ENCODE assay signal across 11 mouse cellular contexts in the genomic region with DNA sequence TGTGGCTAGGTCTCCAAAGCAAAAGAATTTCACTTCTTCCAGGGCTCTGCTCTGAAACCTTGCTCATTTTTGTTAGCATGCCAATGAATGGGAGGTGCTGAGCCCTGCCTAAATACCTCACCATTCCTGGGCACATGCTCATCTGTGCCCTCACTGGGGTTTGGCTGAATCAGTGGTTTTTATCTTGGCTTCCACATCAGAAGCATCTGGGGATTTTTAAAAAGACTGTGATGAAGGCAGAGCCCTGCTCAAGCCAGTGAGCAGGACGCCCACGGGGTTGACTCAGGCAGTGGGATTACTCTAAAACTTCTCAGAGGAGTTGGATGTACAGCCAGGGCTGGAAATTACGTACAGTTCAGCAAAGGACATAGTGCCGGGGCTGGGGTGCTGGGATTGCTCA. TPM values are rescaled to one million over a fixed set of nuclear protein-coding genes. Genes with fewer than 3 reads are reported as not detected.
A peak's percentile ranks its signal among the peaks of the same experiment; 100 is the strongest.
DNase-seq lines count a peak whose midpoint lies in the region; ATAC-seq and TF ChIP-seq lines count a peak whose summit lies in the region.
"Had no signal": no experiment of that assay in that cellular context is flagged by ENCODE, and none has a peak within 500 bp of the region (broad histone marks: within the 10 kb centered on the region; RNA-seq: fewer than 3 reads in every experiment).

No protein-coding gene starts in this region.

- no peaks in the 10 kb centered on the region for H3K27me3 ChIP-seq in lung, postnatal 0 days (replicated peaks; ENCODE audit: insufficient read depth, low read length)
- H3K27me3 ChIP-seq in myocyte (ENCODE audit: control insufficient read depth, insufficient read depth, insufficient read length): no peaks in the 10 kb centered on the region
- no peaks in the 10 kb centered on the region for H3K27me3 ChIP-seq in midbrain, postnatal 0 days (ENCODE audit: insufficient read depth, low read length)
- H3K27me3 ChIP-seq: forebrain, embryonic 15.5 days had no signal

- no peak for TF ChIP-seq POLR2A in myocyte (IDR thresholded peaks at IDR 0.05; ENCODE audit: insufficient read length, low read depth)

- H3K9me3 ChIP-seq in lung, postnatal 0 days (ENCODE audit: low read length): no peaks in the 10 kb centered on the region
- H3K9me3 ChIP-seq in midbrain, postnatal 0 days (ENCODE audit: low read length): no peaks in the 10 kb centered on the region
- H3K9me3 ChIP-seq: forebrain, embryonic 15.5 days had no signal

- peaks cover 30% of the 10 kb centered on the region for H3K79me2 ChIP-seq in myocyte (ENCODE audit: control insufficient read depth, insufficient read depth)

- intact Hi-C loops in gastrocnemius, postnatal 14 days (cut with DNase I; ENCODE audit: low total_unique reads): no loop called here

- no peak for TF ChIP-seq CTCF in lung, postnatal 0 days (IDR thresholded peaks at IDR 0.05)
- TF ChIP-seq CTCF in midbrain, postnatal 0 days (IDR thresholded peaks at IDR 0.05): no peak

- H3K4me3 ChIP-seq in lung, postnatal 0 days (ENCODE audit: low read depth, low read length): no peak overlapping the region
- no peak overlapping the region for H3K4me3 ChIP-seq in myocyte
- H3K4me3 ChIP-seq in midbrain, postnatal 0 days (ENCODE audit: low read depth, low read length): no peak overlapping the region
- H3K4me3 ChIP-seq: forebrain, embryonic 15.5 days had no signal

- peaks cover 23% of the 10 kb centered on the region for H3K36me3 ChIP-seq in lung, postnatal 0 days (ENCODE audit: insufficient read depth, low read length)
- peaks cover 14% of the 10 kb centered on the region for H3K36me3 ChIP-seq in myocyte (ENCODE audit: control insufficient read depth, insufficient read depth)
- no peaks in the 10 kb centered on the region for H3K36me3 ChIP-seq in midbrain, postnatal 0 days (ENCODE audit: insufficient read depth, low read length)
- H3K36me3 ChIP-seq: forebrain, embryonic 15.5 days had no signal

- no peak overlapping the region for H3K27ac ChIP-seq in lung, postnatal 0 days (ENCODE audit: low read length)
- H3K27ac ChIP-seq in midbrain, postnatal 0 days (ENCODE audit: low read depth, low read length): no peak overlapping the region
- H3K27ac ChIP-seq: forebrain, embryonic 15.5 days; kidney, postnatal 0 days had no signal

- H3K4me1 ChIP-seq in lung, postnatal 0 days (ENCODE audit: insufficient read depth, low read depth, low read length): peaks cover 2% of the 10 kb centered on the region; the same call in 1 of the 2 replicates
- H3K4me1 ChIP-seq in midbrain, postnatal 0 days (ENCODE audit: insufficient read depth, low read length): no peaks in the 10 kb centered on the region

- peak; percentile 42 for ATAC-seq in lung, postnatal 0 days
- ATAC-seq in midbrain, postnatal 0 days (ENCODE audit: low FRiP score): no peak
- ATAC-seq: forebrain, embryonic 15.5 days; liver, postnatal 0 days had no signal

- TF ChIP-seq EP300 in lung, postnatal 0 days (IDR thresholded peaks at IDR 0.05): no peak

- no peak overlapping the region for H3K4me2 ChIP-seq in lung, postnatal 0 days (replicated peaks; ENCODE audit: low read depth, low read length)
- H3K4me2 ChIP-seq in myocyte (ENCODE audit: low read depth): peak overlapping the region; percentile 49
- H3K4me2 ChIP-seq in midbrain, postnatal 0 days (ENCODE audit: low read depth, low read length, poor library complexity, severe bottlenecking): no peak overlapping the region
- H3K4me2 ChIP-seq: forebrain, embryonic 15.5 days had no signal

- no peak overlapping the region for H3ac ChIP-seq in myocyte (ENCODE audit: control insufficient read depth, insufficient read length)

- WGBS in lung, postnatal 0 days: 74% methylated on average over 4 of the region's 4 CpGs
- WGBS in midbrain, postnatal 0 days: 69% methylated on average over 4 of the region's 4 CpGs

- no peak overlapping the region for H3K9ac ChIP-seq in lung, postnatal 0 days (replicated peaks; ENCODE audit: low read depth)
- no peak overlapping the region for H3K9ac ChIP-seq in midbrain, postnatal 0 days (replicated peaks; ENCODE audit: low read length, poor library complexity, severe bottlenecking)
- H3K9ac ChIP-seq: forebrain, embryonic 15.5 days; liver, postnatal 0 days had no signal

- peak; percentile 37 for DNase-seq in gastrocnemius, postnatal 14 days
- no peak for DNase-seq in gastrocnemius, postnatal 10 days
- DNase-seq in lung, postnatal 0 days (ENCODE audit: low spot score): no peak
- no peak for DNase-seq in lung, adult 18-20 months
- peak; percentile 31 for DNase-seq in adipocyte (ENCODE audit: low spot score)
- DNase-seq in ovary, postnatal 10 days (ENCODE audit: low spot score): no peak
- no peak for DNase-seq in midbrain, postnatal 0 days (ENCODE audit: low spot score)
- DNase-seq: liver, postnatal 0 days had no signal

TF ChIP-seq in myocyte, 11 proteins besides CTCF, POLR2A, EP300 and RAD21:
- TF ChIP-seq SRF (IDR thresholded peaks at IDR 0.05; ENCODE audit: control insufficient read depth, insufficient read length, low read depth) (no peak), USF1 (IDR thresholded peaks at IDR 0.05; ENCODE audit: low read depth) (peak; percentile 60), POLR2AphosphoS2 (IDR thresholded peaks at IDR 0.05; ENCODE audit: insufficient read length, low read depth) (no peak), TCF3 (IDR thresholded peaks at IDR 0.05; ENCODE audit: insufficient read length, low read depth) (no peak), REST (IDR thresholded peaks at IDR 0.05; ENCODE audit: insufficient read depth, insufficient read length) (no peak), MYOG (IDR thresholded peaks at IDR 0.05; ENCODE audit: control insufficient read depth in 1 of 3, insufficient read depth in 1 of 3, insufficient read length in 2 of 3, low read depth in 2 of 3) (no peak), MAX (IDR thresholded peaks at IDR 0.05; ENCODE audit: low read depth) (no peak), CEBPB (IDR thresholded peaks at IDR 0.05; ENCODE audit: insufficient read depth, poor library complexity, severe bottlenecking) (no peak), MYOD1 (IDR thresholded peaks at IDR 0.05; ENCODE audit: control insufficient read depth in 1 of 3, insufficient read length in 2 of 3, low read depth in 2 of 3) (peak in 1 of 3 experiments; percentile 60), E2F4 (IDR thresholded peaks at IDR 0.05; ENCODE audit: insufficient read depth) (no peak), TCF12 (IDR thresholded peaks at IDR 0.05; ENCODE audit: insufficient read depth, poor library complexity, severe bottlenecking) (peak; percentile 30)
TF ChIP-seq in myocyte: peak in this region for 3.

RNA-seq across cellular contexts. Expression of a gene that starts 22.3 kb away (rescaled TPM):
- 10 to 100 TPM; 29.9 to 36.5 TPM for total RNA-seq in gastrocnemius, postnatal 14 days (2021)
- 10 to 100 TPM; 39.2 to 50.0 TPM for total RNA-seq in gastrocnemius, postnatal 10 days (2021)
- polyA plus RNA-seq in lung, postnatal 0 days (2015; fragmentation: Nextera tagmentation; extraction: Ambion mirVana): 62.2 and 68.0 TPM in 2 replicates
- polyA plus RNA-seq in myocyte (2012; fragmentation: generic; extraction: Trizol): 48.4 TPM
- 20.3 and 21.8 TPM in 2 replicates for total RNA-seq in midbrain, postnatal 0 days (2014; rRNA removed)
- 6.7 and 7.2 TPM in 2 replicates for polyA plus RNA-seq in midbrain, postnatal 0 days (2015; fragmentation: Nextera tagmentation; extraction: Ambion mirVana)

Comparison
In these comparisons a context has a peak if more than half of its experiments do, and no peak if none do; other contexts are left out.
1. DNase-seq: peak in gastrocnemius, postnatal 14 days (single experiment) and adipocyte (single experiment); none in gastrocnemius, postnatal 10 days (single experiment), lung, postnatal 0 days (single experiment), lung, adult 18-20 months (0 of 2), ovary, postnatal 10 days (single experiment) and midbrain, postnatal 0 days (single experiment).